ENCODE assay signal across 11 mouse cellular contexts in the genomic region with DNA sequence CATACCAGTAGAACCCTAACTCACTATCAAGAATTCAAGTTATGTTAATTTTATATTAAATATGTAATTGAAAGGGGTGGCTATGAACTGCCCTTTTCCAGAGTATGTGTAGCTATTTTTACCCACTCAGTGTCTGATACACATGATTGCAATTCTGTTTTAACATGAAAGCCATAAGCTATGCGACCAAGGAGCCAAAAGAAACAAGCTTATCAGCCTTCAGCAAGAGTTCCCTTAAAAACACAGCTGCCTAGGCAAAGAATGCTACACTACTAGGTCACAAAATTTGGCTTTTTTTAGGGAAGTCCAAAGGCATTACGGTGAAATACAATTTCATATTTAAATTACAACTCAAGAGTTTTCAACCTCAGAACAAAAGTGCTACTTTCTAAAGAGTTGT.
"Had no signal": no experiment of that assay in that cellular context is flagged by ENCODE, and none has a peak within 500 bp of the region (broad histone marks: within the 10 kb centered on the region; RNA-seq: fewer than 3 reads in every experiment).

No protein-coding gene starts in this region.

- H3K27me3 ChIP-seq: neural tube, embryonic 15.5 days had no signal

- DNase-seq: kidney, postnatal 10 days; lung, postnatal 4 days; midbrain, embryonic 14.5 days; right cerebral cortex, adult 18-20 months; right cerebral cortex, postnatal 25 days; thymus, postnatal 4 days had no signal

- H3K27ac ChIP-seq: limb, embryonic 10.5 days; midbrain, embryonic 10.5 days; neural tube, embryonic 15.5 days had no signal

- H3K9me3 ChIP-seq: limb, embryonic 10.5 days; midbrain, embryonic 10.5 days; neural tube, embryonic 15.5 days had no signal

- H3K4me2 ChIP-seq: liver, embryonic 11.5 days; neural tube, embryonic 15.5 days had no signal

- H3K9ac ChIP-seq: neural tube, embryonic 15.5 days had no signal

- H3K4me3 ChIP-seq: limb, embryonic 10.5 days; midbrain, embryonic 10.5 days; myocyte; neural tube, embryonic 15.5 days had no signal

- H3K4me1 ChIP-seq: limb, embryonic 10.5 days; midbrain, embryonic 10.5 days; neural tube, embryonic 15.5 days had no signal
